Mouse (Mus musculus) G1E (cell line): Measurements from ENCODE around the gene Golga2.

Experiments
- CTCF ChIP-seq: IDR thresholded peaks from 2 replicates; pipeline ENCODE4 v1.5.1; 2012; ENCODE audit warnings: low read depth, low read length, inconsistent platforms, mixed read lengths
- GATA1 ChIP-seq: IDR thresholded peaks from 2 replicates; pipeline ENCODE4 v1.6.1; 2012; ENCODE audit warnings: borderline replicate concordance, low read length, inconsistent platforms, mixed read lengths
- POLR2AphosphoS5 ChIP-seq: IDR thresholded peaks from 2 replicates; pipeline ENCODE4 v1.6.1; 2012; ENCODE audit warnings: low read depth, low read length, inconsistent platforms; ENCODE audit not compliant: insufficient replicate concordance
- TAL1 ChIP-seq: conservative IDR thresholded peaks from 2 replicates; pipeline ENCODE4 v1.6.1; 2012; ENCODE audit warnings: low read depth, low read length, inconsistent platforms, mixed read lengths

GRCm38 (mm10) chr2:32310096-32310845 is 23.1 kb downstream of the Golga2 start:
- TF ChIP-seq POLR2AphosphoS5 (no peak), CTCF (no peak), GATA1 (no peak), TAL1 (no peak)
